Mouse (Mus musculus) cerebellum, adult 11-12 months (tissue): Measurements from ENCODE around the gene Alpl.

ENCODE experiments used
- DNase-seq: peaks from one replicate; pipeline ENCODE4 v3.0.0; 2022

Alpl gene

DNA sequence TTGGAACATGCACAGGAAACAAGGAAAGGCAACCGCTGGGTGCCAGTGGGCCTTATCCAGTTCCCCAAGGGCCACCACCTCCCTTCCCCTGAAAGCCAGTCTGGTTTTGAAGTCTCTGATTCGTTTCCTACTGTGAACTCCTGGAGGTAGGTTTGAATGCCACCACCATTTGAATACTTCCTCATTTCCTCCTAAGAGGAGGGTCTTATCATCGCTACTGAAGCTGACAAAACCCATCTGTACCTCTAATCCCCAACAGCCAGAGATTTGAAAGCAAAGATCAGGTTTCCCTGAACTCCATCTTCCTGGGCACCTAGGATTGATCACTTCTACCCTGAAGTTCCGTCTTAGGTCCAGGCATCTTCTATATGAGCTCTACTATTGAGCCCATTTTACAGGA lies 854 bp upstream of the Alpl start:
- no peak for DNase-seq

GRCm38 (mm10) chr4:137794178-137794900 lies 1.8 kb downstream of the Alpl start:
- no peak for DNase-seq

GRCm38 (mm10) chr4:137793611-137794010 lies 2.6 kb downstream of the Alpl start:
- DNase-seq: no peak

GRCm38 (mm10) chr4:137791440-137791839 lies 4.7 kb downstream of the Alpl start:
- no peak for DNase-seq

GRCm38 (mm10) chr4:137790981-137791380 lies 5.2 kb downstream of the Alpl start:
- no peak for DNase-seq

DNA sequence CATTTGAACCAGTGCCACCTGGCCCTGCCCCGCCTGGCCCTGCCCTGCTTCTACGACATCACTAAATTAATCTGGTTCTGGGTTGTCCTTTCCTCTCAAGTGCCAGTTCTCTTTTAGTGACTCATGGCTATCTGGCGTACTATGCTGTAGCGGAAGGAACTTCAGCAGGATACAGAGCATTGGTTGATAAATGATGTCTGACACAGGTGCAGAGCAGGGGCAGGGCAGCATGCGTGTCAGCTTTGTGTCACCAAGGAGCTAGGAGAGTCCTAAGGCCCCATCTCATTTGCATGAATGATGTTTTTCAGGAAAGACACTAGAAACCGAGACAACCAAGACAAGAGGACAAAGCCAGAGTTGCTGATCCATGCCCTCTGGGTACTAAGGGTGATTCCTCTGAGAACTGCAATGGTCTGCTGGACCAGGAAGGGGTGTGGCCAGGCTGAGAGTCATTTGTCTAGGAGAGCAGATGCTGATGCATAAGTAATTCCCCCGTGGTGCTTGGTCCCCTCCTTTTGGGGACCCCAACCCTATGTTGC lies 7.6 kb downstream of the Alpl start:
- no peak for DNase-seq

DNA sequence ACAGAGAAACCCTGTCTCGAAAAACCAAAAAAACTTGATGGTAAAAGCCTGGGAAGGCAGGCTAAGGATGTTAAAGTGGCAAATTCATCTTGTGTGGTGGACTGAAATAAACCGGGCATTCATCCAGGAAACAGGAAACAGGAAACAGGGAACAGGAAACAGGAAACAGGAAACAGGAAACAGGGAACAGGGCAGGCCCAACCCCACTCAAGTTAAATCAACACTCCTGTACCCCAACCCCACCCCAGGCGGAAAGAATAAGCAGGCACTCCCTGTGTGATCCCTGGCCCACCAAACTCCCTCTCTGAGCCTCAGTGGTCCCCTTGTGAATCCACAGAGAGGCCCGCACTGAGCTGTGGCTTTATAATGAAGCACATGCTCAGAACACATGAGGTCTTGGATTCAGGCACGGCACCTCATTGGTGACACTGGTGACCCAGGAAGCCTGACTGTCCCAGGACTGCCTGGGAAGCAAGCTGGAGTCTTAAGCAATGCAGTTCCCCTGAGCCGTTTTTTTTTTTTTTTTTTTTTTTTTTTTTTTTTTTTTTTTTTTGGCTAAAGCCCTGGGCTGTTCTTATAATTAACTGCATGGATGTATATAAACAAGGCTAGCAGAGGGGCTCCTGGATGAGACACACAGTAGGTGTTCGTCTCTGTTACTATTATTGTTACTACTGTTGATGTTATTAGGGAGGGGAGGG lies 8.4 kb downstream of the Alpl start:
- no peak for DNase-seq

- DNase-seq: no peak
Observed at GRCm38 (mm10) chr4:137786488-137786887, 9.7 kb downstream of the Alpl start.

DNA sequence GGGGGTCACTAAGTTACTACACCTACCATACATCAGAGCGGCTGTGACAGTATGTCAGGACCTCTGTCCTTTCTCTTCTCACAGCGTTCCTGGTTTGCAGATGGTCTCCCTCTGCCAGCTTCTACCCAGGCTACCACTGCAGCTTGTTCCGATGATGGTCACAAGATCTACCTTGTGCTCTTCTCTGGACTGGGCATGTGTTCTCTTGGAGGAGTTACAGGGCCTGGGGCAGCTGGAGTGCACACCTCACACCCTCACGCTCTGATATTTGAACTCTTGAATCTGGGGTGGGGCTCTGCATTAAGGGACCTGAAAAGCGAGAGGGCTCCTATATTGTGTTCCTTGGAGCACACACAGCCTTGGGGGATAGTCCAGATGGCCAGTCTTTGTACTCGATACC lies 10.9 kb downstream of the Alpl start:
- no peak for DNase-seq

DNA sequence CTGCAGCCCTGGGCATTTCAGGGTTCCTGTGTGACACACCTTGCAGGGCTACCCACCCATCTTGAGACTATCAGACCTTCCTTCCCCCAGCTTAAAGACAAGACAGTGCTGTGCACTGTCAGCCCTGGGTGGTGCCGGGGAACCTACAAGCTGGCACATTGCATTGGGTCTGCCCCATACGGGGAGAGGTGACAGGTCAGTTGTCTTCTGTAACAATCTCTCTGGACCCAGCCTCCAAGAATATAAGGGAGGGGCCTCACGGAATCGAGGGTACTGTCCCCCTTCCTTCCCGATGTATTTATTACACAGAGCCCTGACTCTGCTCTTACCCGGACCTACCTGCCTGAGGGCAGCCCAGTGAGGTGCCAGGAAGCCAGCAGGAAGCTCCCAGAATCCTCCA lies 11.4 kb downstream of the Alpl start:
- no peak for DNase-seq

DNA sequence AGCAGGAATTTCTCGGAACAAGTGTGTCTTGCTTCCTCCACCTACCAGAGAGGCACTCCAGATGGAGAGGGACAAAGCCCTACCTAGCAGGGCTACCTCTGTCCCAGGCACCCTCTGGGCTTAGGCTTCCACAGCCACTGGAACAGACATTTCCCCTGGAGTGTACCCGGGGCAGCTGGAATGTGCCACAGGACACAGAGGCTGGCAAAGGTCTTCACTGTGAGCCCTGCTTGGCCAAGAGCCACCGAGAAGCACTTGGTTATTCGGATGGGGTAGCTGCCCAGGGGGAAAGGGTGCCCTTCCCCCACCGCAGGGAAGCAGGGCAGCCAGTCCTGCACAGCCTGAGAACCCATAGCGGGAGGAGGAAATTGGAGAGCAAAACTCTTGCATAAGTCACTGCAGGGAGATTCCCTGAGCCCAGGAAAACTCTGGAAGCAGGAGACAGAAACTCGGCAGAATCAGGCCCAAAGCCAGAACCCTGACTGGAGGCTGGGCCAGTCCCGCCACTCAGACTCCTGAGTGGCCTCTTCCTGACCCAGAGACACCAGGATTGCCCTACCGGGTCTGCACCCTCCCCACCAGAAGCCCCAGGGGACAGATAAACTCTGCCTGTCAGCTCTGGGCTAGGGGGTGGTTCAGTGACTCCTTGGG lies 12.5 kb downstream of the Alpl start:
- peak; percentile 55 for DNase-seq

- no peak for DNase-seq
Observed at GRCm38 (mm10) chr4:137781949-137782348, 14.2 kb downstream of the Alpl start.

GRCm38 (mm10) chr4:137780986-137781385 lies 15.2 kb downstream of the Alpl start:
- no peak for DNase-seq

DNA sequence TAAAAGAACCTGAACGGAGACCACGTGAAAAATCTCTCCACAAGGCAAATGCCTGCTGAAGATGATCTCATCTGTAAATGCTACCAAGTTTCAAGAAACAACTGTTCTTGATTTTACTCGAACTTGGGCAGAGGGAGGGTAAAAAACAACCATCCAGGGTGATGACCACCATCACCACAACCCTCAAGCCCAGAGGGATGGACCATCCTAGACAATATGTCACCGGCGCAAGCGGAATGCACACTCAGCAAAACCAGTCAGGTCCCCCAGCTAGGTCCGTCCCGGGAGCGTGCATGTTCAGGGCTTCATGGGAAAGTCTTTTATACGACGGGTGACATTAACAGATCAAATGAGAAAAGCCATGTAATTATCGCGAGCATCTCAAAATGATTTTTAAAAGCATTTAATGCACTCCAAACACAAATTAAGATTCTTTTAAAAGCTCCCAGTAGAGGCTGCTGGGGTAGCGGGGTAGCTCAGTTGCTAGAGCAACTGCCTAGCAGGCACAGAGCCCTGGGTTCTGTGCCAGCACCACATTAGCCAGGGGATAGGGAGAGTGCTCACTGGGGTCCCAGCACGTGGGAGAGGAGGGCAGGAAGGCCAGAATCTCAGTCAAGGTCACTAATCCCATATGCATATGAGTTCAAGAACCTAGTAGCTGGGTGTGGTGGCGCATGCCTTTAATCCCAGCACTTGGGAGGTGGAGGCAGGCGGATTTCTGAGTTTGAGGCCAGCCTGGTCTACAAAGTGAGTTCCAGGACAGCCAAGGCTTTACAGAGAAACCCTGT lies 17.6 kb downstream of the Alpl start:
- no peak for DNase-seq

DNA sequence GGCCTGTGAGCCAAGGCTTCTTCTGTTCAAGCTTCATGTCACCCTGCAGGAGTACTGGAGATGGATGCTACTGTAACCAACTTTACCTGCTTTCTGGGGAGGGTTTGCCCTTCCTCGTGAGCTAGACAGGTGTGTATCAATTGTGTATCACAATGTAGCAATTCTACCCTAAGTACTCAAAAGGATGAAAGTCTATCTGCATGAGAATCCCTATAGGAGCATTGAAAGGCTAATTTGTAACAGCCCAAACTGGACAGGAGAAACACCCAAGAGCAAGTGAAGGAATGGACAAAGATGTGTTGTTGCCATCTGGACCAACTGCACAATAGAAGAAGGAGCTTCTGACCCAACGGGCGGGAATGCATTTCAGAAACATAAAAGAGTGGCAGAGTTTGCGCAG lies 18.3 kb downstream of the Alpl start:
- DNase-seq: no peak

GRCm38 (mm10) chr4:137774505-137774904 lies 21.7 kb downstream of the Alpl start:
- no peak for DNase-seq

DNA sequence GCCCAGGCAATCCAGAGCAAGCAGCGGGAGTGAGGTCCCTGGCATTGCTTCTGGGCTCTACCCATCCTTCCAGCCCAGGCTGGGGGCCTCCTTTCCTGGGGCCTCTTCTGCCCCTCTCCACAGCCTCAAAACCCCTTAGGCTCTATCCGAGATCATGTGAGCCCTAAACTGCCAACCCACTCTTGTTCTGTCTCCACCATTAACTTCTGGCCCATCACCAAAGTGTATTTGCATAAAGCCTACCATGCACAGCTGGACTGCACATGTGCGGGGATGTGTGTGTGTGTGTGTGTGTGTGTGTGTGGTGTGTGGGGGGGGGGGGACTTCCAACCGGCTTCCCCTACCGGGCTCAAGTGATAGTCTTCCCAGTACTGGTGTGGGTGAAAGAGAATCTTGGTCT lies 22.2 kb downstream of the Alpl start:
- no peak for DNase-seq

DNA sequence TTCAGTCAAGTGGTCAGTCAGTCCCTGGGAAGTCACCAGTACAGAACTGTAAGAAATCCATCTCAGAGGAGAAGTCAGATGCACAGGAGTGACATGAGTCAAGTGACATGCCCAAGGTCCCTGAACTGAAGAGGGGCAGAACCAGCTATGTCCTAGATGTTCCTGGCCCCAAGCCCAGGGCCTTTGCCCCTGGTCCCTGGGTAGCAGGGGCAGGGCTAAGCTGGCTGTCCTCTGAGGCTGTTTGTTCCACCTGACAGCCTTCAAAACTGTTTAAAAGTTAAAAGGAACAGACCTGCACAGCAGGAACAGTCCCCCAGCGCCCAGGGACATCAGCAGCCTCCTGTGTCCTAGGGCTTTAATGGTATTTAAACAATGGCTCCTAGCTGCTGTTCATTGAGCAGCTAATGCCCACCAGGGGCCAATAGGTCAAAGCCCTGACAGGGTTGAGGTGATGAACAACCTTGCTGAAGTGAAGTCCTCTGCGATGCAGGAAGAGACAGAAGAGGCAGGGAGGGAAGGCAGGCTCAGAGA lies 22.8 kb downstream of the Alpl start:
- no peak for DNase-seq

GRCm38 (mm10) chr4:137772438-137773056 lies 23.6 kb downstream of the Alpl start:
- no peak for DNase-seq

- DNase-seq: no peak
Observed at GRCm38 (mm10) chr4:137771749-137772148, 24.4 kb downstream of the Alpl start.

DNA sequence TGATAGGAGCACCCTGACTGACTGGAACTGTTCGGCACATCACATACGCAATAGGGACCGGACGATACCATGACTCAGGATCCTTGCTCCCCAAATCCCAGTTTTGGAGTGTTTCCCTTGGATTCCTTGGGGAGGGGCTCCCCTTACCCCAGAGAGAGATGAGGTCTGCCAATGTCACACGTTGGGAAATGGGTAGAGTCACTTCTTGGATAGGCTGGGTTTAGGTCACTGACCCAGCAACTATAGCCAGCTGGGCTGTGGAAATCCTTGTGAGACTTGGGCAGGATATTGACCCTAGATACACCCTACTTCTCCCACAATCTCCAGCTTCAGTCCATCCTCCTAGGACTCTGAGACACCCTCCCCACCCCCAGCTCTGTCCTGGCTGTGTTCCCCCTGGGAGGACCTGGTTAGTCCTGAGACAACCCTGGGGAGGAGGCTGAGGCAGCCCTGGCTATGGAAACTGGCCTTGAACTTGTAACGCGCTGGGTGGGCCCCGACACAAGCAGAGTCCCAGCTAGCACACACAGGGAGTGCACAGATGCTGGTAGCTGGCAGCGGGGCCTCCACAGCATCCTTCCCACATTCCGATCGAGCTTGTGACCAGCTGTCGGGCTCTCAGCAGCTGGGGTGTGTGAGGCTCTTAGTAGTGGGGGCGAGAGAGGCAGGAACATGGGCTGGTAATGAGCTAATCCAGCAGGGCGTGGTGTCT lies 25.1 kb downstream of the Alpl start:
- DNase-seq: no peak

DNA sequence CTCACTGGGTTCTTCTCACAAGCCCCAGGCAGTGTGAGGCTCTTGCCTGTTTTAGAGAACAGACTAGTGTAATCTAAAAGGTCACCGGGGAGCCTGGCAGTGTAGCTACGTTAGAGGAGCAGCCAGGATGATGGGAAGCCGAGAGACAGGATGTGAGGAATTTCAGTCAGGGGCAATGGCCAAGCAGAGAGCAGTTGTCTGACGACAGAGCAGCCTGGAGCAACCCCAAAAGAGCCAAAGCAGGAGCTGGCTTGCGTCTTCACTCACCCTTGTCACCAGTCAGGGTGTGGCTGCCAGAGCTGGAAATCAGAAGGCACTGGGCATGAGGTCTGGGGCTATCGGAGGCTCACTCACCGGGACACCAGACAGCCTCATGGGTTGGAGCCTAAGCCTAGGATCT lies 26.5 kb downstream of the Alpl start:
- DNase-seq: no peak
